Mouse (Mus musculus) lung, adult 2 months (tissue): ENCODE results near the gene Xpo6.

ENCODE experiments used
- CTCF ChIP-seq: fragments of 200-500 bp; IDR thresholded peaks from 2 replicates; pipeline ENCODE4 v1.5.1; 2011; ENCODE audit warnings: mild to moderate bottlenecking, low read length, control low read depth; ENCODE audit not compliant: insufficient read depth
- POLR2A ChIP-seq: fragments of 200-500 bp; IDR thresholded peaks from 2 replicates; pipeline ENCODE4 v1.6.1; 2011; ENCODE audit warnings: low read depth, mild to moderate bottlenecking, control low read depth, low read length, borderline replicate concordance; ENCODE audit errors: extremely low read depth

- TF ChIP-seq POLR2A: no peak
- TF ChIP-seq CTCF: no peak
Measured at GRCm38 (mm10) chr7:126178804-126179203, 21.5 kb downstream of the Xpo6 start.
